Mouse (Mus musculus) ovary, adult 18-20 months (tissue): Measurements from ENCODE around the gene Scgb1c1.
A peak's percentile ranks its signal among the peaks of the same experiment; 100 is the strongest.
"Not testable (repeated sequence)": the region's sequence is repeated elsewhere in the genome, so short reads cannot be mapped to it uniquely, and the experiment has no call there.

Experiments
- DNase-seq: peaks from one replicate; pipeline ENCODE4 v3.0.0; 2022; ENCODE audit warnings: low spot score, mixed read lengths

Gene Scgb1c1

DNA sequence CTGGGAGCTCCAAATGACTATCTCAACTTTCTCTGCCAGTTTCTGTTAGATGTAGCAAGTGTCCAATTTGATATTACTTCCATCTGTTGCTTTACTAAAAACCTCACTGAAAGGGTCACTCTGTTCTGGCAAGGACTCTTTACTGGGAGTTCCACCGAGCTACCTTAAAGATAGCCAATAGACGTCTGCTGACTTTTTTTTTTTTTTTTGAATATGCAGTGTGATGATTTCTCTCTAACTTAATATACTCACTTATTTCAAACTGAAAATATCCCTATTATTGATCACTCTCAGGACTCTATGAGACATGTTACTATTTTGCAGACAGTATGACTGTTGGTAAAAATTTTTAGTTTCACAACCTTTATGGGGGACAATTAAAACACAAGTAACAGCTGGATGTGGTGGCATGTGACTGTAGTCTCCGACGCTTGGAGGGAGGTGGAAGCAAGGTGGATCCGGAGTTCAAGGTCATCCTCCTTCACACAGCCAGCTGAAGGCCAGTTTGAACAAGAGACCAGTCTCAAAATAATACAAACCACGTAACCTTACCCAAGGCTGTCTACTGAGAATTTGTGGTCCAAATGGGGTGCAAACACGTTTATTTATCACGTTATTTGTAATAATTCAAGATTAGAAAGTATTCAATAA, 35.6 kb downstream of the Scgb1c1 start:
- DNase-seq: no peak

DNA sequence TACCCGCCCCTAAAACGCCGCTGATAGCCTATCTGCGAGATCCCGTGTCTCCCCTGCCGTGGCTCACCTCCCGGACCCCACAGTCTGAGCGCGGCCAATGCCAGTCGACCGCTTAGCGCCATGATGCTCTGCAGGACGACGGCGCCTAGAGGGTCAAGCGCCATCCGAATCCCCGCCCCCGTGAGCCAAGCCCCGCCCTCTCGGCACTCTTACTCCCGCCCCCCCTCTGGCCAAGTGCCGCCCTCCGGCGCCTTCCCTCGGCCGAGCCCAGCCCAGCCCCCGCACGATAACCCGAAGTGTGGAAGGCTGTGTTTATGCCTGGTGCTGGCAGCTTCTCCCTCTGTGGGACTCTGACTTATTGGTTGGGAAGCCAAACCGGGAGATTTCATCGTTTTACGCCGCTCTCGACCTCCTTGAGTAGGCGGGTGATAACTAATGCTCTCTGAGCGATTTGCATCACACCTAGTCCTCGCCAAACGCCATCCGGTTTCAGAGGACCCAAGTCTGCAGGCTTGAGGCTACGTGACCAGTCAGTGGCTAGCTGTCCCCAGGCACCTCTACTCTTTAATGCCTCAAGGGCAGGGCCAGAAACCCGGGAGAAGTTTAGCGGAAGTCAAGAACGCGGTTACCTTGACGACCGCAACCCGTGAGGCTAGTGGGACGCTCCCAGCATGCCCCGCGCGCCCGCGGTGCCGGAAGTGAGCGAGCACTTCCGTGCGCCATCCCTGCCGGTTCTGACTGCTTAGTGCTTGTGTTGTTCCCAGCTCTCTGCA, 36.5 kb downstream of the Scgb1c1 start, which contains the start of the genes Psmd13 and Sirt3:
TSS of gene Psmd13 (plus strand) at position 273 of the 773 bp plus-strand sequence.
TSS of gene Sirt3 (minus strand) at position 614 of the 773 bp plus-strand sequence.
- peak; percentile 88 for DNase-seq

DNA sequence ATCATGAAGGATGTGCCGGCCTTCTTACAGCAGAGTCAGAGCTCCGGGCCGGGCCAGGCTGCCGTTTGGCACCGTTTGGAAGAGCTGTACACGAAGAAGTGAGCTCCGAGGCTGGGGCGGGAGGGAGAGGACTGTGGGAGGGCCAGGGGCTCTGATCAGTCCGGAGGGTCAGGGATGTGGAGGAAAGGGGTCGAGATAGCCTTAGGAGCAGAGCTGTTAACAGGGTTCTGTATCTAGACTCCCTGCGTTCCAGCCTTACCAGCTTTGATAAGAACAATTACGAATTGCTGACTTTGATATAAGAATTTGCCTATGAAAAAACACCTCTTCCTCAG, 37.1 kb downstream of the Scgb1c1 start:
- DNase-seq: no peak

DNA sequence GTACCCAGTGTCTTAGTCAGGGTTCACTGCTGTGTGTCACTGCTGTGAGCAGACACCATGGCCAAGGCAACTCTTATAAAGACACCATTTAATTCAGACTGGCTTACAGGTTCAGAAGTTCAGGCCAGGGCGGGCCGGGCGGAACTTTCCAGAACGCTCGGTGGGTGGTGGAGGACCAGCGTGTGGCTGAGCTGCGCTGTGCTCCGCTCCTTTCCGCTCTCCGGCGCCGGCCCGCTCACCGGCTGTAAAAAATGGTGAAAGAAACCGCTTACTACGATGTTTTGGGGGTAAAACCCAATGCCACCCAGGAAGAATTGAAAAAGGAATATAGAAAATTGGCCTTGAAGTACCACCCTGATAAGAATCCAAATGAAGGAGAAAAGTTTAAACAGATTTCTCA, 45.3 kb downstream of the Scgb1c1 start:
- not testable (repeated sequence) for DNase-seq

DNA sequence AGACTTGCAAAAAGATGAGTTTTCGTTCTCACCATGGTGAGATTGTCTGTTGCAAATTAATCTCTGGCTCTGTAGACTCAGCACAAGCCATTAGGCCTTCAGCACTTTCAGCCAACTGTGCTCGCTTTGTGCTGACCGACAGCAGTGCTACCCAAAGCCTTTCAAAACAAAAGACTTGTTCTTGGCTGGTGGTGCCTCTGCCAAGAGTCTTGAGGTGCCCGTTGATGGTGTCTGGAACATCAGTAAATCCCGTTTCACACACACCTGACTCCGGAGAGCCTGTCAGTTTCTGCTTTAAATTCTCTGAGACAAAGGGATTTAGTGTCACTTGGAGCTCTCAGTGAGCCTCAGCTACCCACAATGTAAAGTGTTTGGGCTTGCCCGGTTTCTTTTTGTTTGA, 48.7 kb downstream of the Scgb1c1 start:
- DNase-seq: no peak

DNA sequence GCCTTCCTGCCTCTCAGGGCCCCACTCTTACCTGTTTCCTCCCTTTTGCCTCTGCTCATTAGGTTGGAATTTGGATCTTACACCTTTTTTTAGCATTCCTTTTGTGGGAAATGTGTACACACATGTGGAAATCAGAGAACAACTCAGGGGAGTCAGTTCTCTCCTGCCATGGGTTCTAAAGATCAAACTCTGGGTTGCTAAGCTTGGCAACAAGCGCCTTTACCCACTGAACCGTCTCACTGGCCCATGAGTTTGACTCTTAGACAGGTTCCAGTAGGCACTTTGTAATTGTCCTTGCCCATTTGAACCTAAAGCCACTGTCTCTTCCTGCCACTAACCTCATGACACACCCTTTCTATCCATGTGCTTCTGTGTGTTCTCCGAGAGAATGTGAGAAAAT, 49.3 kb downstream of the Scgb1c1 start:
- no peak for DNase-seq
